Mouse (Mus musculus): ENCODE measurements at regions not wholly inside any gene's neighbourhood (a gene's known extent, or its start where the extent isn't known, plus 50 kb on each side); places are given as distances from the start of the nearest gene placed in this dataset.
"Not testable (repeated sequence)": the region's sequence is repeated elsewhere in the genome, so short reads cannot be mapped to it uniquely, and the experiment has no call there.

GRCm38 (mm10) chr5:148820476-148820875 lies 108.6 kb downstream of the Katnal1 start:
- DNase-seq = no peak

GRCm38 (mm10) chr5:148819423-148819822 lies 109.7 kb downstream of the Katnal1 start:
- DNase-seq = peak in 1 of 2 experiments; percentile 38

GRCm38 (mm10) chr5:148818746-148819145 lies 110.4 kb downstream of the Katnal1 start:
- DNase-seq = no peak

- no peak for DNase-seq
These were observed 116.3 kb downstream of the Katnal1 start for GRCm38 (mm10) chr5:148812840-148813239.

GRCm38 (mm10) chr5:148812016-148812415 lies 117.1 kb downstream of the Katnal1 start:
- DNase-seq = peak in 1 of 2 experiments; percentile 77

GRCm38 (mm10) chr5:148809485-148809884 lies 119.6 kb downstream of the Katnal1 start:
- no peak for DNase-seq

- no peak for DNase-seq
These were observed 120.1 kb downstream of the Katnal1 start for GRCm38 (mm10) chr5:148809055-148809454.

- DNase-seq = peak; percentile 65
These were observed 120.7 kb downstream of the Katnal1 start for GRCm38 (mm10) chr5:148808426-148808825.

GRCm38 (mm10) chr5:148807612-148808011 lies 121.5 kb downstream of the Katnal1 start:
- DNase-seq = no peak

- no peak for DNase-seq
These were observed 124.1 kb downstream of the Katnal1 start for GRCm38 (mm10) chr5:148805030-148805429.

- DNase-seq = no peak
These were observed 125.3 kb downstream of the Katnal1 start for GRCm38 (mm10) chr5:148803772-148804171.

- no peak for DNase-seq
These were observed 126.4 kb downstream of the Katnal1 start for GRCm38 (mm10) chr5:148802720-148803119.

- DNase-seq = peak; percentile 43 to 50
These were observed 130.6 kb downstream of the Katnal1 start for GRCm38 (mm10) chr5:148798541-148798940.

GRCm38 (mm10) chr5:148796072-148796471 lies 133.0 kb downstream of the Katnal1 start:
- peak; percentile 34 to 58 for DNase-seq

GRCm38 (mm10) chr5:148794465-148794864 lies 134.7 kb downstream of the Katnal1 start:
- peak; percentile 75 to 80 for DNase-seq

GRCm38 (mm10) chr5:148792736-148793440 lies 136.2 kb downstream of the Katnal1 start:
- DNase-seq = peak; percentile 82 to 90

- DNase-seq = no peak
These were observed 137.5 kb downstream of the Katnal1 start for GRCm38 (mm10) chr5:148791651-148792050.

GRCm38 (mm10) chr5:148790343-148790742 lies 138.8 kb downstream of the Katnal1 start:
- DNase-seq = not testable (repeated sequence)

GRCm38 (mm10) chr5:148789823-148790222 lies 139.3 kb downstream of the Katnal1 start:
- no peak for DNase-seq

GRCm38 (mm10) chr5:148789147-148789566 lies 140.0 kb downstream of the Katnal1 start:
- peak in 1 of 2 experiments; percentile 45 for DNase-seq

- no peak for DNase-seq
These were observed 140.4 kb downstream of the Katnal1 start for GRCm38 (mm10) chr5:148788690-148789089.

GRCm38 (mm10) chr5:148787270-148787669 lies 141.8 kb downstream of the Katnal1 start:
- peak; percentile 55 to 69 for DNase-seq

GRCm38 (mm10) chr5:148781076-148781475 lies 148.0 kb downstream of the Katnal1 start:
- DNase-seq = not testable (repeated sequence)

- no peak for DNase-seq
These were observed 152.1 kb downstream of the Katnal1 start for GRCm38 (mm10) chr5:148776796-148777659.

All from lung, postnatal 4 days (tissue).